Mouse (Mus musculus): ENCODE measurements around the gene Pm20d1. TPM values are rescaled to one million over a fixed set of nuclear protein-coding genes. Genes with fewer than 3 reads are reported as not detected.

The Pm20d1 gene
- polyA plus RNA-seq, 1 experiment from 2014 or later = 2.3 TPM

GRCm38 (mm10) chr1:131820887-131821328, 23.7 kb downstream of the Pm20d1 start:
- DNase-seq (ENCODE audit: low spot score) (no peak), ATAC-seq (ENCODE audit: insufficient number of reproducible peaks, low FRiP score, low TSS enrichment, low read depth) (no peak)
- Histone ChIP-seq H3K36me3 (ENCODE audit: control insufficient read depth, insufficient read depth, low read length) (no peaks in the 10 kb centered on the region), H3K4me3 (ENCODE audit: low read depth, low read length) (no peak overlapping the region), H3K9ac (ENCODE audit: low read length) (no peak overlapping the region), H3K4me1 (ENCODE audit: control insufficient read depth, insufficient read depth, low read length) (no peaks in the 10 kb centered on the region), H3K27me3 (ENCODE audit: control insufficient read depth, insufficient read depth, low read length) (no peaks in the 10 kb centered on the region), H3K4me2 (ENCODE audit: low read depth, severe bottlenecking) (no peak overlapping the region), H3K27ac (replicated peaks; ENCODE audit: low read depth, low read length) (no peak overlapping the region), H3K9me3 (ENCODE audit: control insufficient read depth, low read length) (no peaks in the 10 kb centered on the region)
- 81% methylated on average over 10 of the region's 10 CpGs for WGBS

DNA sequence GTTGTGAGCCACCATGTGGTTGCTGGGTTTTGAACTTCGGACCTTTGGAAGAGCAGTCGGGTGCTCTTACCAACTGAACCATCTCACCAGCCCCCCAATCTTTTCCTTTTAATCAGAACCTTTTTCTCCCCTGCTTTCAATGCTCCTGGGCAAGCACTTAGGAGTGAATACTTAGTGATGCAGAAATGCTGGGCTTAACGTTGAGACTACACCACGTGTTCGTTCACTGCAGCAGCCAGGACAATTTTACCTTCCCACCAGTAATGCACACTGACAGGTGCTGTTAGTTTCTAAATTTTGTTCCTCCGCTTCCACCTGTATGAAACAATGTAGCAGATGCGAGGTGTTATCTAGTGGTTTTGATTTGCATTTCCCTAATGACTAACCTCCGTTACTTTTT, 25.1 kb downstream of the Pm20d1 start:
- H3K4me2 ChIP-seq (ENCODE audit: low read depth, severe bottlenecking) = no peak overlapping the region
- no peaks in the 10 kb centered on the region for H3K9me3 ChIP-seq (ENCODE audit: control insufficient read depth, low read length)
- H3K27me3 ChIP-seq (ENCODE audit: control insufficient read depth, insufficient read depth, low read length) = no peaks in the 10 kb centered on the region
- no peaks in the 10 kb centered on the region for H3K36me3 ChIP-seq (ENCODE audit: control insufficient read depth, insufficient read depth, low read length)
- 78% methylated on average over 8 of the region's 8 CpGs for WGBS
- no peak overlapping the region for H3K4me3 ChIP-seq (ENCODE audit: low read depth, low read length)
- H3K4me1 ChIP-seq (ENCODE audit: control insufficient read depth, insufficient read depth, low read length) = no peaks in the 10 kb centered on the region
- H3K9ac ChIP-seq (ENCODE audit: low read length) = no peak overlapping the region
- DNase-seq (ENCODE audit: low spot score) (no peak), ATAC-seq (ENCODE audit: insufficient number of reproducible peaks, low FRiP score, low TSS enrichment, low read depth) (no peak)
- no peak overlapping the region for H3K27ac ChIP-seq (replicated peaks; ENCODE audit: low read depth, low read length)

- H3K9me3 ChIP-seq (ENCODE audit: control insufficient read depth, low read length) = no peaks in the 10 kb centered on the region
- ATAC-seq (ENCODE audit: insufficient number of reproducible peaks, low FRiP score, low TSS enrichment, low read depth) (no peak), DNase-seq (ENCODE audit: low spot score) (no peak)
- no peaks in the 10 kb centered on the region for H3K36me3 ChIP-seq (ENCODE audit: control insufficient read depth, insufficient read depth, low read length)
- no peak overlapping the region for H3K27ac ChIP-seq (replicated peaks; ENCODE audit: low read depth, low read length)
- no peak overlapping the region for H3K4me2 ChIP-seq (ENCODE audit: low read depth, severe bottlenecking)
- no peak overlapping the region for H3K9ac ChIP-seq (ENCODE audit: low read length)
- no peak overlapping the region for H3K4me3 ChIP-seq (ENCODE audit: low read depth, low read length)
- WGBS = 84% methylated on average over 1 of the region's 1 CpGs
- H3K4me1 ChIP-seq (ENCODE audit: control insufficient read depth, insufficient read depth, low read length) = no peaks in the 10 kb centered on the region
- no peaks in the 10 kb centered on the region for H3K27me3 ChIP-seq (ENCODE audit: control insufficient read depth, insufficient read depth, low read length)
Measured at GRCm38 (mm10) chr1:131822856-131823492, 25.8 kb downstream of the Pm20d1 start.

- no peak for DNase-seq (ENCODE audit: low spot score)
- no peak for ATAC-seq (ENCODE audit: insufficient number of reproducible peaks, low FRiP score, low TSS enrichment, low read depth)
- Histone ChIP-seq H3K4me3 (ENCODE audit: low read depth, low read length) (no peak overlapping the region), H3K4me1 (ENCODE audit: control insufficient read depth, insufficient read depth, low read length) (no peaks in the 10 kb centered on the region), H3K9ac (ENCODE audit: low read length) (no peak overlapping the region), H3K9me3 (ENCODE audit: control insufficient read depth, low read length) (no peaks in the 10 kb centered on the region), H3K27me3 (ENCODE audit: control insufficient read depth, insufficient read depth, low read length) (no peaks in the 10 kb centered on the region), H3K36me3 (ENCODE audit: control insufficient read depth, insufficient read depth, low read length) (no peaks in the 10 kb centered on the region), H3K27ac (replicated peaks; ENCODE audit: low read depth, low read length) (no peak overlapping the region), H3K4me2 (ENCODE audit: low read depth, severe bottlenecking) (no peak overlapping the region)
- 33% methylated on average over 5 of the region's 5 CpGs for WGBS
Measured at GRCm38 (mm10) chr1:131823563-131823962, 26.4 kb downstream of the Pm20d1 start.

GRCm38 (mm10) chr1:131824528-131825181, 27.5 kb downstream of the Pm20d1 start:
- H3K27ac ChIP-seq (replicated peaks; ENCODE audit: low read depth, low read length) = no peak overlapping the region
- no peaks in the 10 kb centered on the region for H3K36me3 ChIP-seq (ENCODE audit: control insufficient read depth, insufficient read depth, low read length)
- peaks cover 6% of the 10 kb centered on the region; the same call in 1 of the 2 replicates for H3K4me1 ChIP-seq (ENCODE audit: control insufficient read depth, insufficient read depth, low read length)
- 78% methylated on average over 11 of the region's 11 CpGs for WGBS
- DNase-seq (ENCODE audit: low spot score) (no peak), ATAC-seq (ENCODE audit: insufficient number of reproducible peaks, low FRiP score, low TSS enrichment, low read depth) (no peak)
- H3K4me2 ChIP-seq (ENCODE audit: low read depth, severe bottlenecking) = no peak overlapping the region
- no peak overlapping the region for H3K4me3 ChIP-seq (ENCODE audit: low read depth, low read length)
- no peak overlapping the region for H3K9ac ChIP-seq (ENCODE audit: low read length)
- no peaks in the 10 kb centered on the region for H3K27me3 ChIP-seq (ENCODE audit: control insufficient read depth, insufficient read depth, low read length)
- no peaks in the 10 kb centered on the region for H3K9me3 ChIP-seq (ENCODE audit: control insufficient read depth, low read length)

DNA sequence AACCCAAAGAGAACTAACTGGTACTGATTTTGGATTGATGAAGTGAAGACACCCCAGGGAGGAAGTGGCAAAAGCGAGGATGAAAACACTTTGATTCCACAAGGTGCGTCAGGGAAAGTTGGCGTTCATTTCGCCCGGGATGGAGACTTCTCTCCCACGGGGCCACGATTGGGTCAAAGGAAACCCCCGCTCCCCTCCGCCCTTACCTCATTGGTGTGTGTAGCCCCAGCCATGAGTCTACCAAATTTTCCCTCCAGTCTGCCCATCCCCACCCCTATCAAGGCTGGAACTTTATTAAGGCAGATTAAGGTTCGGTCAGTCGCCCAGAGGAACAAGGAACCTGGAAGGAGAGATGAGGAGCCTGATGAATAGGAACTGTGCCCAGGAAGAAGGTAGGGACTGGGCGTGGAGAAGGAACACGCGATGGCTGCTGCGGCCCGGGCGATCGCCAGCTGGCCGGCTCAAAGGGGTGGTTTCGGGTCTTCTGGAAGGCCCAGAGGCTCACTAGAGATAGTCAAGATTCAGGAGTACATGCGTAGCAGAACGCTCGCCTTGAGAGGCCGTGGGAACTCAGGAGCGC, 30.1 kb downstream of the Pm20d1 start, which contains the start of gene Slc41a1:
Slc41a1 (plus strand) TSS at position 287 of the 580 bp plus-strand sequence.
- no peak for DNase-seq (ENCODE audit: low spot score)
- H3K9me3 ChIP-seq (ENCODE audit: control insufficient read depth, low read length) = no peaks in the 10 kb centered on the region
- H3K4me1 ChIP-seq (ENCODE audit: control insufficient read depth, insufficient read depth, low read length) = peaks cover 6% of the 10 kb centered on the region; the same call in 1 of the 2 replicates
- peak within 1 kb of the TSS; percentile 59 for H3K27ac ChIP-seq (replicated peaks; ENCODE audit: low read depth, low read length)
- 2% methylated on average over 25 of the region's 25 CpGs for whole genome bisulfite sequencing
- peak; percentile 49 for ATAC-seq (ENCODE audit: insufficient number of reproducible peaks, low FRiP score, low TSS enrichment, low read depth)
- peak within 1 kb of the TSS; percentile 83 for H3K4me3 ChIP-seq (ENCODE audit: low read depth, low read length)
- H3K4me2 ChIP-seq (ENCODE audit: low read depth, severe bottlenecking) = peak within 1 kb of the TSS; percentile 80
- peak within 1 kb of the TSS; percentile 84 for H3K9ac ChIP-seq (ENCODE audit: low read length)
- peaks cover 7% of the 10 kb centered on the region; the same call in 1 of the 2 replicates for H3K36me3 ChIP-seq (ENCODE audit: control insufficient read depth, insufficient read depth, low read length)
- H3K27me3 ChIP-seq (ENCODE audit: control insufficient read depth, insufficient read depth, low read length) = no peaks in the 10 kb centered on the region

DNA sequence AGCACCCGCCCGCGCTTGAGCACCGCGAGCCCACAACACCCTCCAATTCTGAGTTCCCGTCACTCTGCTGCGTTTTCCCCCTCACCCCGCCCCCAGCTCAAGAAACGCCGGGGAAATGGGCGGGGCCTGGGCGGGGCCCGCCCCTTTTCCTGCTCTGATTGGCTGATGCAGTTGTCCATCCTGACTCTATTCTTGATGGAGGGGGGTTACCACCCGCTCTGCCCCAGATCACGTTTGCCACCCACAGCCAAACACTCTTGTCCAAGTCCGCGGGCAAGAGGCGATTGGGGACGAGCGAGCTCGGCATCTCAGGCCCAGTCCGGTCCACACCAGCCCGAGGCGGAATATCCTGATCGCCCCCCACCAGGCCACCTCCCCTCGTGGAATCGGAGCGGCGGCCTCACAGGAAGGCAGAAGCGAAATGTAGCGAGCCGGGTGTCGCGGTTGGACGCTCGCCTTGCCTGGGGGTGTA, 30.6 kb downstream of the Pm20d1 start:
- peaks cover 6% of the 10 kb centered on the region; the same call in 1 of the 2 replicates for H3K4me1 ChIP-seq (ENCODE audit: control insufficient read depth, insufficient read depth, low read length)

DNA sequence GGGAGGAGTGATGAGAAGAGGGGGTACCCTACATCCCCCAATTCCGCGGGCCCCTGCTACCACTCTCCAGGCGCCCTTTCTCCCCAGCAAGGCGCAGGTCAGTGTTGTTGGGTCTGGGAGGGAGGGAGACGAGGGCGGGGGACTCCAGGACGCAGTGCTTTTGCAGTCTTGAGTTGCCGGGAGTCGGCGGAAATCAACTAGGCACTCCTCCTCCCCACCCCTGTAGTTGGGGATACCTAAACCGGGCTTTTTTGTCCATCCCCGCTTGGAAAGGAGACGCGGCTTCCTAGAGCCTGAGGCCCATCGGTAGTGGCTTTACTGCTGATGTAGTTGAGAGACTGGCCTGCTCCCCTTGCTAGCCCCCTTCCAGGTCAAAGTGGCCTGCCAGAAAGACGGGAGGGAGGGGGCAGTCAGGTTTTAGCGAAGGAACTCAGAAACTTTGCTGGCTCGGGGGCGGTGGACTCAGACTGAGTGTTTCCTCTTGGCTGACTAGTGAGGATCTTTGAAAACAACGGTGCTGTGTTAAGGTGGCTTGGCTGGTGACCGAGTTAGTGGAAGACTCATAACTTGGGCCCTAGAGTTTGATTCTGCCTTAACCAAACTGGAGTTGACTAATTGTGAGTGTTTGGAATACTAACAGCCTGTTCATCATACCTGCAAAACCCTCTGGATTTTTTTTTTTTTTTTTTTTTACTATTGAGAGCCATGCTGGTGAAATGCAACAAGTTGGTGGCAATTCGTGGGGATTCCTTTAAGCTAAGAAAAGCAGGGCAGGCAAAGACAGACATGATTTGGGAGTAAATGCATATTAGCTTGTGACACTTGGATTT, 31.3 kb downstream of the Pm20d1 start:
- DNase-seq (ENCODE audit: low spot score) (peak; percentile 72), ATAC-seq (ENCODE audit: insufficient number of reproducible peaks, low FRiP score, low TSS enrichment, low read depth) (peak; percentile 74)
- Histone ChIP-seq H3K9ac (ENCODE audit: low read length) (peak overlapping the region; percentile 84), H3K27me3 (ENCODE audit: control insufficient read depth, insufficient read depth, low read length) (no peaks in the 10 kb centered on the region), H3K9me3 (ENCODE audit: control insufficient read depth, low read length) (no peaks in the 10 kb centered on the region), H3K4me1 (ENCODE audit: control insufficient read depth, insufficient read depth, low read length) (peaks cover 6% of the 10 kb centered on the region; the same call in 1 of the 2 replicates), H3K4me2 (ENCODE audit: low read depth, severe bottlenecking) (peak overlapping the region; percentile 80), H3K27ac (replicated peaks; ENCODE audit: low read depth, low read length) (peak overlapping the region; percentile 59), H3K4me3 (ENCODE audit: low read depth, low read length) (peak overlapping the region; percentile 83), H3K36me3 (ENCODE audit: control insufficient read depth, insufficient read depth, low read length) (peaks cover 7% of the 10 kb centered on the region; the same call in 1 of the 2 replicates)
- 2% methylated on average over 22 of the region's 22 CpGs for WGBS

More for the DNA sequence above, 30.6 kb downstream of the Pm20d1 start:
- peak overlapping the region; percentile 80 for H3K4me2 ChIP-seq (ENCODE audit: low read depth, severe bottlenecking)
- H3K4me3 ChIP-seq (ENCODE audit: low read depth, low read length) = peak overlapping the region; percentile 83
- H3K27ac ChIP-seq (replicated peaks; ENCODE audit: low read depth, low read length) = peak overlapping the region; percentile 59
- H3K27me3 ChIP-seq (ENCODE audit: control insufficient read depth, insufficient read depth, low read length) = no peaks in the 10 kb centered on the region
- WGBS = under 1% methylated on average over 29 of the region's 36 CpGs
- peak; percentile 93 for ATAC-seq (ENCODE audit: insufficient number of reproducible peaks, low FRiP score, low TSS enrichment, low read depth)
- peak overlapping the region; percentile 84 for H3K9ac ChIP-seq (ENCODE audit: low read length)
- peaks cover 7% of the 10 kb centered on the region; the same call in 1 of the 2 replicates for H3K36me3 ChIP-seq (ENCODE audit: control insufficient read depth, insufficient read depth, low read length)
- DNase-seq (ENCODE audit: low spot score) = peak; percentile 99
- H3K9me3 ChIP-seq (ENCODE audit: control insufficient read depth, low read length) = no peaks in the 10 kb centered on the region

All from limb, embryonic 11.5 days (tissue).